Mouse (Mus musculus) MEL (cell line): Measurements from ENCODE around the gene Atp4b.

Source experiments
- CTCF ChIP-seq, 3 experiments: IDR thresholded peaks in 2 of 3; conservative IDR thresholded peaks in 1 of 3; 2 replicates each; pipeline ENCODE4 v1.5.1; 2011 to 2012; ENCODE audit warnings: low read length in 3 of 3, low read depth in 2 of 3, mild to moderate bottlenecking in 2 of 3, improper control_type of control experiment in 1 of 3, inconsistent platforms in 1 of 3, mixed read lengths in 1 of 3, moderate library complexity in 1 of 3; ENCODE audit not compliant: control insufficient read depth in 1 of 3, insufficient read depth in 1 of 3, poor library complexity in 1 of 3, severe bottlenecking in 1 of 3
- ELF1 ChIP-seq: IDR thresholded peaks from 2 replicates; pipeline ENCODE4 v1.6.1; 2014; ENCODE audit warnings: low read depth, mild to moderate bottlenecking, inconsistent platforms, low read length, improper control_type of control experiment, moderate library complexity
- EP300 ChIP-seq, 2 experiments: IDR thresholded peaks; 2 replicates each; pipeline ENCODE4 v1.6.1; 2011; ENCODE audit warnings: improper control_type of control experiment in 2 of 2, low read length in 2 of 2, low read depth in 1 of 2, mild to moderate bottlenecking in 1 of 2
- MAX ChIP-seq: IDR thresholded peaks from 2 replicates; pipeline ENCODE4 v1.6.1; 2011; ENCODE audit warnings: low read length, improper control_type of control experiment
- MEF2A ChIP-seq: IDR thresholded peaks from 2 replicates; pipeline ENCODE4 v1.6.1; 2014; ENCODE audit warnings: low read depth, mild to moderate bottlenecking, inconsistent platforms, low read length, improper control_type of control experiment; ENCODE audit not compliant: poor library complexity, insufficient replicate concordance, severe bottlenecking; ENCODE audit errors: extremely low read depth
- NELFE ChIP-seq: IDR thresholded peaks from 2 replicates; pipeline ENCODE4 v1.6.1; 2011; ENCODE audit warnings: low read depth, low read length, improper control_type of control experiment
- POLR2A ChIP-seq, 2 experiments: IDR thresholded peaks; 2 replicates each; pipeline ENCODE4 v1.6.1; 2011 to 2012; ENCODE audit warnings: low read length in 2 of 2, mild to moderate bottlenecking in 2 of 2, control low read depth in 1 of 2, improper control_type of control experiment in 1 of 2, low read depth in 1 of 2, moderate library complexity in 1 of 2; ENCODE audit not compliant: control insufficient read depth in 1 of 2, insufficient read depth in 1 of 2, poor library complexity in 1 of 2
- RCOR1 ChIP-seq: IDR thresholded peaks from 2 replicates; pipeline ENCODE4 v1.6.1; 2012; ENCODE audit warnings: low read depth, mild to moderate bottlenecking, inconsistent platforms, low read length, improper control_type of control experiment
- TCF12 ChIP-seq: IDR thresholded peaks from 2 replicates; pipeline ENCODE4 v1.6.1; 2014; ENCODE audit warnings: low read depth, mild to moderate bottlenecking, inconsistent platforms, low read length, improper control_type of control experiment, moderate library complexity
- UBTF ChIP-seq: IDR thresholded peaks from 2 replicates; pipeline ENCODE4 v1.6.1; 2012; ENCODE audit warnings: low read depth, mild to moderate bottlenecking, inconsistent platforms, low read length, improper control_type of control experiment, moderate library complexity, borderline replicate concordance; ENCODE audit not compliant: insufficient read depth
- USF1 ChIP-seq: IDR thresholded peaks from 2 replicates; pipeline ENCODE4 v1.6.1; 2014; ENCODE audit warnings: low read depth, mild to moderate bottlenecking, inconsistent platforms, low read length, improper control_type of control experiment, moderate library complexity
- ZKSCAN1 ChIP-seq: IDR thresholded peaks from 2 replicates; pipeline ENCODE4 v1.6.1; 2012; ENCODE audit warnings: low read depth, mild to moderate bottlenecking, inconsistent platforms, low read length, improper control_type of control experiment, moderate library complexity
- ZMIZ1 ChIP-seq: IDR thresholded peaks from 2 replicates; pipeline ENCODE4 v1.6.1; 2012; ENCODE audit warnings: low read depth, mild to moderate bottlenecking, inconsistent platforms, low read length, improper control_type of control experiment, moderate library complexity

GRCm38 (mm10) chr8:13360213-13360612 lies 36.4 kb downstream of the Atp4b start:
- TF ChIP-seq ELF1 (no peak), USF1 (no peak), TCF12 (no peak), CTCF (IDR thresholded peaks at IDR 0.05 in 2 of 3, conservative IDR thresholded peaks at IDR 0.05 in 1 of 3; ENCODE audit: control insufficient read depth in 1 of 3, insufficient read depth in 1 of 3, low read depth in 2 of 3, low read length in 3 of 3, poor library complexity in 1 of 3, severe bottlenecking in 1 of 3) (no peak), UBTF (no peak), POLR2A (IDR thresholded peaks at IDR 0.05; ENCODE audit: control insufficient read depth in 1 of 2, insufficient read depth in 1 of 2, low read depth in 1 of 2, low read length in 2 of 2, poor library complexity in 1 of 2) (no peak), MAX (no peak), ZKSCAN1 (no peak), ZMIZ1 (no peak), MEF2A (no peak), RCOR1 (no peak), NELFE (no peak), EP300 (IDR thresholded peaks at IDR 0.05; ENCODE audit: low read depth in 1 of 2, low read length in 2 of 2) (no peak)
